Mouse (Mus musculus) midbrain, postnatal 0 days (tissue): ENCODE measurements around the gene Dusp9. TPM values are rescaled to one million over a fixed set of nuclear protein-coding genes. Genes with fewer than 3 reads are reported as not detected.

Experiments
- ATAC-seq: fragments of 200-750 bp; cut with Nextera tagmentation; 2 replicates; pipeline ENCODE4 v1.8.0; 2017; ENCODE audit warnings: moderate number of reproducible peaks, mild to moderate bottlenecking, moderate TSS enrichment, moderate library complexity; ENCODE audit not compliant: low FRiP score
- DNase-seq: peaks from one replicate; pipeline ENCODE4 v3.0.0-alpha.2; 2015; ENCODE audit warnings: low spot score
- H3K27ac ChIP-seq: fragments of 300-500 bp; sonication (generic); 2 replicates; pipeline ENCODE4 v1.5.1; 2014; ENCODE audit warnings: low read depth, mild to moderate bottlenecking, low read length, mixed read lengths
- H3K27me3 ChIP-seq: fragments of 300-500 bp; sonication (generic); 2 replicates; pipeline ENCODE4 v1.6.1; 2014; ENCODE audit warnings: low read length, control low read depth, mixed read lengths; ENCODE audit not compliant: insufficient read depth
- H3K36me3 ChIP-seq: fragments of 300-500 bp; sonication (generic); 2 replicates; pipeline ENCODE4 v1.6.1; 2014; ENCODE audit warnings: low read length, control low read depth, mixed read lengths; ENCODE audit not compliant: insufficient read depth
- H3K4me1 ChIP-seq: fragments of 300-500 bp; sonication (generic); 2 replicates; pipeline ENCODE4 v1.6.1; 2014; ENCODE audit warnings: mild to moderate bottlenecking, control low read depth, antibody characterized with exemption, low read length, mixed read lengths; ENCODE audit not compliant: insufficient read depth
- H3K4me2 ChIP-seq: fragments of 300-500 bp; sonication (generic); 2 replicates; pipeline ENCODE4 v1.6.1; 2014; ENCODE audit warnings: low read depth, mild to moderate bottlenecking, low read length, mixed read lengths; ENCODE audit not compliant: poor library complexity, severe bottlenecking
- H3K4me3 ChIP-seq: fragments of 300-500 bp; sonication (generic); 2 replicates; pipeline ENCODE4 v1.5.1; 2014; ENCODE audit warnings: low read depth, mild to moderate bottlenecking, low read length, moderate library complexity
- H3K9ac ChIP-seq: fragments of 300-500 bp; sonication (generic); replicated peaks from 2 replicates; pipeline ENCODE4 v1.6.1; 2014; ENCODE audit warnings: mild to moderate bottlenecking, low read length, moderate library complexity, mixed read lengths; ENCODE audit not compliant: poor library complexity, severe bottlenecking
- H3K9me3 ChIP-seq: fragments of 300-500 bp; sonication (generic); 2 replicates; pipeline ENCODE4 v1.6.1; 2016; ENCODE audit warnings: low read length, control low read depth
- CTCF ChIP-seq: IDR thresholded peaks from 2 replicates; pipeline ENCODE4 v1.5.1; 2016; ENCODE audit warnings: antibody characterized with exemption, mild to moderate bottlenecking
- WGBS: fragments of 180-500 bp; shearing (Covaris S2); extraction: QIAGEN DNeasy Blood & Tissue Kit; methylation state at CpG from one replicate; pipeline ENCODE4 v1.1.7; 2014; 5-methylcytosine and 5-hydroxymethylcytosine counted together
- polyA plus RNA-seq: library from polyadenylated mRNA; unstranded; fragments of >200 nt; fragmentation: Nextera tagmentation; extraction: Ambion mirVana; gene quantifications from 2 replicates; pipeline ENCODE4 v1.2.1, GENCODE M21; 2015
- total RNA-seq: library from RNA; depleted of rRNA; stranded (reverse); fragments of >200 nt; gene quantifications from 2 replicates; pipeline ENCODE4 v1.2.3, GENCODE M21; 2014

Gene Dusp9
- total and polyA plus RNA-seq, 2 experiments from 2014 or later: 0.68 to 2.1 TPM

GRCm38 (mm10) chrX:73658391-73658790 is 19.2 kb downstream of the Dusp9 start:
- DNase-seq: no peak
- Histone ChIP-seq H3K9me3 (no peaks in the 10 kb centered on the region), H3K4me3 (peak overlapping the region; percentile 38), H3K27ac (peak overlapping the region; percentile 43; the same call in 1 of the 2 replicates), H3K27me3 (no peaks in the 10 kb centered on the region), H3K4me1 (no peaks in the 10 kb centered on the region), H3K36me3 (no peaks in the 10 kb centered on the region), H3K4me2 (peak overlapping the region; percentile 49), H3K9ac (no peak overlapping the region)
- ATAC-seq: no peak
- WGBS: 34% methylated on average over 7 of the region's 7 CpGs
- TF ChIP-seq CTCF: no peak

GRCm38 (mm10) chrX:73658936-73659574 is 19.8 kb downstream of the Dusp9 start:
- DNase-seq: no peak
- no peaks in the 10 kb centered on the region for H3K9me3 ChIP-seq
- peak overlapping the region; percentile 40 for H3K9ac ChIP-seq
- WGBS: 46% methylated on average over 13 of the region's 13 CpGs
- no peak for TF ChIP-seq CTCF
- H3K4me2 ChIP-seq: peak overlapping the region; percentile 49
- no peaks in the 10 kb centered on the region for H3K27me3 ChIP-seq
- H3K4me3 ChIP-seq: peak overlapping the region; percentile 38
- no peaks in the 10 kb centered on the region for H3K4me1 ChIP-seq
- peak overlapping the region; percentile 64 for H3K27ac ChIP-seq
- peak; percentile 57 for ATAC-seq
- H3K36me3 ChIP-seq: no peaks in the 10 kb centered on the region

- H3K4me3 ChIP-seq: peak within 1 kb of the TSS; percentile 38
- H3K4me2 ChIP-seq: peak within 1 kb of the TSS; percentile 49
- H3K9me3 ChIP-seq: no peaks in the 10 kb centered on the region
- H3K27ac ChIP-seq: peak within 1 kb of the TSS; percentile 64
- ATAC-seq (peak; percentile 77), DNase-seq (peak; percentile 48)
- no peak for TF ChIP-seq CTCF
- H3K36me3 ChIP-seq: no peaks in the 10 kb centered on the region
- H3K4me1 ChIP-seq: no peaks in the 10 kb centered on the region
- 23% methylated on average over 43 of the region's 57 CpGs for WGBS
- H3K9ac ChIP-seq: peak within 1 kb of the TSS; percentile 40
- no peaks in the 10 kb centered on the region for H3K27me3 ChIP-seq
Measured at GRCm38 (mm10) chrX:73659575-73660283, 20.5 kb downstream of the Dusp9 start, which contains the start of gene Pnck. Pnck (minus strand) TSS chrX:73660117.

- DNase-seq (peak; percentile 30), ATAC-seq (peak; percentile 25; the same call in 1 of the 2 replicates)
- Histone ChIP-seq H3K27me3 (no peaks in the 10 kb centered on the region), H3K4me1 (no peaks in the 10 kb centered on the region), H3K36me3 (no peaks in the 10 kb centered on the region), H3K9me3 (no peaks in the 10 kb centered on the region), H3K4me3 (peak overlapping the region; percentile 38), H3K9ac (peak overlapping the region; percentile 40), H3K27ac (peak overlapping the region; percentile 64), H3K4me2 (peak overlapping the region; percentile 49)
- 59% methylated on average over 3 of the region's 3 CpGs for WGBS
- no peak for TF ChIP-seq CTCF
Measured at GRCm38 (mm10) chrX:73660284-73660665, 21.1 kb downstream of the Dusp9 start.

GRCm38 (mm10) chrX:73663143-73663542 is 23.9 kb downstream of the Dusp9 start:
- no peaks in the 10 kb centered on the region for H3K9me3 ChIP-seq
- no peaks in the 10 kb centered on the region for H3K27me3 ChIP-seq
- no peak overlapping the region for H3K9ac ChIP-seq
- H3K4me1 ChIP-seq: no peaks in the 10 kb centered on the region
- H3K36me3 ChIP-seq: no peaks in the 10 kb centered on the region
- no peak overlapping the region for H3K27ac ChIP-seq
- peak; percentile 59 for TF ChIP-seq CTCF
- ATAC-seq (no peak), DNase-seq (no peak)
- H3K4me2 ChIP-seq: no peak overlapping the region
- H3K4me3 ChIP-seq: no peak overlapping the region

GRCm38 (mm10) chrX:73672031-73672431 is 32.8 kb downstream of the Dusp9 start:
- DNase-seq: peak; percentile 58
- H3K9me3 ChIP-seq: no peaks in the 10 kb centered on the region
- H3K9ac ChIP-seq: no peak overlapping the region
- 51% methylated on average over 4 of the region's 4 CpGs for WGBS
- no peak overlapping the region for H3K27ac ChIP-seq
- H3K4me2 ChIP-seq: no peak overlapping the region
- TF ChIP-seq CTCF: peak; percentile 55
- no peaks in the 10 kb centered on the region for H3K36me3 ChIP-seq
- ATAC-seq: peak; percentile 75
- no peak overlapping the region for H3K4me3 ChIP-seq
- H3K27me3 ChIP-seq: no peaks in the 10 kb centered on the region
- no peaks in the 10 kb centered on the region for H3K4me1 ChIP-seq
